Mouse (Mus musculus) megakaryocyte, embryonic 14.5 days (primary cell): Measurements from ENCODE around the gene Ncf1.

ENCODE experiments used
- FLI1 ChIP-seq: IDR thresholded peaks from 2 replicates; pipeline ENCODE4 v1.6.1; 2012; ENCODE audit warnings: low read length, inconsistent platforms, mixed read lengths
- GATA1 ChIP-seq: IDR thresholded peaks from 3 replicates; pipeline ENCODE4 v1.6.1; 2012; ENCODE audit warnings: mixed read lengths, low read length, inconsistent platforms, borderline replicate concordance

GRCm38 (mm10) chr5:134249245-134249649 is 19.8 kb upstream of the Ncf1 start:
- TF ChIP-seq GATA1 (no peak), FLI1 (no peak)
